Comparison of ENCODE assay signal across 12 mouse cellular contexts in genomic region chr1:193316358-193316750, GRCm38 (mm10). TPM values are rescaled to one million over a fixed set of nuclear protein-coding genes. Genes with fewer than 3 reads are reported as not detected.
DNase-seq lines count a peak whose midpoint lies in the region; ATAC-seq and TF ChIP-seq lines count a peak whose summit lies in the region.
"Had no signal": no experiment of that assay in that cellular context is flagged by ENCODE, and none has a peak within 500 bp of the region (broad histone marks: within the 10 kb centered on the region; RNA-seq: fewer than 3 reads in every experiment).

No protein-coding gene starts in this region.

- no peaks in the 10 kb centered on the region for H3K27me3 ChIP-seq in embryonic facial prominence, embryonic 15.5 days
- no peaks in the 10 kb centered on the region for H3K27me3 ChIP-seq in embryonic facial prominence, embryonic 10.5 days (replicated peaks; ENCODE audit: low read depth, poor library complexity, severe bottlenecking)
- no peaks in the 10 kb centered on the region for H3K27me3 ChIP-seq in heart, embryonic 14.5 days (ENCODE audit: control insufficient read depth, insufficient read depth, low read length)
- H3K27me3 ChIP-seq in liver, adult 2 months (ENCODE audit: control insufficient read depth, insufficient read depth, low read length): no peaks in the 10 kb centered on the region
- H3K27me3 ChIP-seq in liver, embryonic 11.5 days (replicated peaks; ENCODE audit: control insufficient read depth, insufficient read depth, low read length): no peaks in the 10 kb centered on the region
- no peaks in the 10 kb centered on the region for H3K27me3 ChIP-seq in limb, embryonic 15.5 days
- H3K27me3 ChIP-seq: embryonic facial prominence, embryonic 13.5 days; liver, embryonic 12.5 days; midbrain, embryonic 13.5 days had no signal

- no peak overlapping the region for H3K4me2 ChIP-seq in embryonic facial prominence, embryonic 15.5 days (replicated peaks)
- H3K4me2 ChIP-seq in heart, embryonic 14.5 days (ENCODE audit: low read length): no peak overlapping the region
- no peak overlapping the region for H3K4me2 ChIP-seq in liver, embryonic 11.5 days
- H3K4me2 ChIP-seq in limb, embryonic 15.5 days: no peak overlapping the region
- H3K4me2 ChIP-seq: embryonic facial prominence, embryonic 13.5 days; liver, embryonic 12.5 days; midbrain, embryonic 13.5 days had no signal

- no peak for TF ChIP-seq CTCF in liver, adult 2 months (IDR thresholded peaks at IDR 0.05; ENCODE audit: low read depth, low read length)

- ATAC-seq in embryonic facial prominence, embryonic 15.5 days (ENCODE audit: insufficient number of reproducible peaks, low FRiP score, low TSS enrichment, low read depth): no peak
- ATAC-seq in heart, embryonic 14.5 days (ENCODE audit: insufficient number of reproducible peaks, insufficient read depth, low FRiP score, low read depth): no peak; the same call in 1 of the 2 replicates
- ATAC-seq in liver, embryonic 11.5 days (replicated peaks; ENCODE audit: low FRiP score): no peak
- ATAC-seq in limb, embryonic 15.5 days (ENCODE audit: insufficient number of reproducible peaks, low FRiP score, low TSS enrichment, low read depth): 0 out of 2 replicates have a peak, but pooled peaks have one; percentile 6
- ATAC-seq: liver, embryonic 12.5 days had no signal

- no peak for DNase-seq in embryonic facial prominence, embryonic 10.5 days (ENCODE audit: low spot score)
- DNase-seq in heart, postnatal 14 days: no peak
- no peak for DNase-seq in liver, adult 2 months (ENCODE audit: extremely low read depth, low read depth, low spot score)
- no peak for DNase-seq in liver, embryonic 11.5 days (ENCODE audit: low spot score)
- DNase-seq in thymus, postnatal 0 days (ENCODE audit: low spot score): no peak

- H3K9ac ChIP-seq in embryonic facial prominence, embryonic 15.5 days: no peak overlapping the region
- H3K9ac ChIP-seq in heart, embryonic 14.5 days (ENCODE audit: low read length): peak overlapping the region; percentile 31; the same call in 1 of the 2 replicates
- H3K9ac ChIP-seq in liver, adult 2 months (ENCODE audit: low read depth, low read length): no peak overlapping the region
- H3K9ac ChIP-seq in liver, embryonic 11.5 days (ENCODE audit: low read depth, low read length): no peak overlapping the region
- H3K9ac ChIP-seq in limb, embryonic 15.5 days: no peak overlapping the region
- H3K9ac ChIP-seq: embryonic facial prominence, embryonic 13.5 days; liver, embryonic 12.5 days; midbrain, embryonic 13.5 days had no signal

- H3K27ac ChIP-seq in embryonic facial prominence, embryonic 15.5 days (replicated peaks): peak overlapping the region; percentile 65; the same call in 1 of the 2 replicates
- no peak overlapping the region for H3K27ac ChIP-seq in embryonic facial prominence, embryonic 10.5 days (replicated peaks)
- peak overlapping the region; percentile 92 to 94 for H3K27ac ChIP-seq in heart, embryonic 14.5 days (replicated peaks in 1 of 2; ENCODE audit: control insufficient read depth in 1 of 2, insufficient read depth in 1 of 2, low read depth in 2 of 2, low read length in 2 of 2)
- peak overlapping the region; percentile 37 for H3K27ac ChIP-seq in liver, adult 2 months (replicated peaks; ENCODE audit: insufficient read depth, low read depth, low read length)
- no peak overlapping the region for H3K27ac ChIP-seq in liver, embryonic 11.5 days (ENCODE audit: low read depth, low read length)
- peak overlapping the region; percentile 65; the same call in 1 of the 2 replicates for H3K27ac ChIP-seq in limb, embryonic 15.5 days
- H3K27ac ChIP-seq: embryonic facial prominence, embryonic 13.5 days; liver, embryonic 12.5 days; midbrain, embryonic 13.5 days had no signal

- H3K36me3 ChIP-seq in embryonic facial prominence, embryonic 15.5 days: no peaks in the 10 kb centered on the region
- no peaks in the 10 kb centered on the region for H3K36me3 ChIP-seq in embryonic facial prominence, embryonic 10.5 days (replicated peaks)
- no peaks in the 10 kb centered on the region for H3K36me3 ChIP-seq in heart, embryonic 14.5 days (ENCODE audit: control insufficient read depth, insufficient read depth, low read length)
- no peaks in the 10 kb centered on the region for H3K36me3 ChIP-seq in liver, adult 2 months (ENCODE audit: control insufficient read depth, insufficient read depth, low read length)
- no peaks in the 10 kb centered on the region for H3K36me3 ChIP-seq in liver, embryonic 11.5 days (ENCODE audit: control insufficient read depth, insufficient read depth, low read length)
- no peaks in the 10 kb centered on the region for H3K36me3 ChIP-seq in limb, embryonic 15.5 days
- H3K36me3 ChIP-seq: embryonic facial prominence, embryonic 13.5 days; liver, embryonic 12.5 days; midbrain, embryonic 13.5 days had no signal

- TF ChIP-seq POLR2A in liver, adult 2 months (IDR thresholded peaks at IDR 0.05; ENCODE audit: extremely low read depth, insufficient read depth, low read length): no peak

- 77% methylated on average over 9 of the region's 9 CpGs for WGBS in embryonic facial prominence, embryonic 15.5 days
- WGBS in embryonic facial prominence, embryonic 10.5 days: 85% methylated on average over 9 of the region's 9 CpGs
- WGBS in heart, embryonic 14.5 days: 17% methylated on average over 9 of the region's 9 CpGs
- 81% methylated on average over 9 of the region's 9 CpGs for WGBS in liver, adult 2 months
- 68% methylated on average over 9 of the region's 9 CpGs for WGBS in liver, embryonic 11.5 days
- 71% methylated on average over 9 of the region's 9 CpGs for WGBS in limb, embryonic 15.5 days

- intact Hi-C loops in heart, postnatal 14 days (cut with DNase I): loop anchor here (2.0 kb wide), 1 partner anchor 44 kb away; the partner anchor contains the start of gene G0s2

- 0 out of 2 replicates have a peak, but pooled peaks cover 5% of the 10 kb centered on the region for H3K4me1 ChIP-seq in embryonic facial prominence, embryonic 15.5 days
- peaks cover 8% of the 10 kb centered on the region; the same call in 1 of the 2 replicates for H3K4me1 ChIP-seq in embryonic facial prominence, embryonic 10.5 days
- peaks cover 39 to 41% of the 10 kb centered on the region in 2 experiments for H3K4me1 ChIP-seq in heart, embryonic 14.5 days (ENCODE audit: control insufficient read depth in 2 of 2, insufficient read depth in 2 of 2, low read length in 2 of 2)
- H3K4me1 ChIP-seq in liver, adult 2 months (ENCODE audit: control insufficient read depth, insufficient read depth, low read length): peaks cover 23% of the 10 kb centered on the region
- H3K4me1 ChIP-seq in liver, embryonic 11.5 days (replicated peaks; ENCODE audit: control insufficient read depth, insufficient read depth, low read length): no peaks in the 10 kb centered on the region
- H3K4me1 ChIP-seq in limb, embryonic 15.5 days: peaks cover 16% of the 10 kb centered on the region

- H3K79me2 ChIP-seq in liver, adult 2 months (ENCODE audit: control insufficient read depth, insufficient read depth, low read length): no peaks in the 10 kb centered on the region

- H3K4me3 ChIP-seq in embryonic facial prominence, embryonic 15.5 days (replicated peaks): no peak overlapping the region
- no peak overlapping the region for H3K4me3 ChIP-seq in embryonic facial prominence, embryonic 10.5 days
- H3K4me3 ChIP-seq in heart, embryonic 14.5 days (ENCODE audit: control insufficient read depth in 1 of 2, insufficient read depth in 1 of 2, low read depth in 1 of 2, low read length in 2 of 2): no peak overlapping the region
- H3K4me3 ChIP-seq in liver, adult 2 months (ENCODE audit: insufficient read depth, low read depth, low read length): no peak overlapping the region
- no peak overlapping the region for H3K4me3 ChIP-seq in liver, embryonic 11.5 days (ENCODE audit: low read depth, low read length)
- no peak overlapping the region for H3K4me3 ChIP-seq in limb, embryonic 15.5 days
- H3K4me3 ChIP-seq: embryonic facial prominence, embryonic 13.5 days; liver, embryonic 12.5 days; midbrain, embryonic 13.5 days had no signal

- no peaks in the 10 kb centered on the region for H3K9me3 ChIP-seq in embryonic facial prominence, embryonic 15.5 days (replicated peaks)
- no peaks in the 10 kb centered on the region for H3K9me3 ChIP-seq in embryonic facial prominence, embryonic 10.5 days
- H3K9me3 ChIP-seq in heart, embryonic 14.5 days (ENCODE audit: control insufficient read depth, low read length): no peaks in the 10 kb centered on the region
- no peaks in the 10 kb centered on the region for H3K9me3 ChIP-seq in liver, embryonic 11.5 days (ENCODE audit: control insufficient read depth, low read length)
- H3K9me3 ChIP-seq in limb, embryonic 15.5 days: no peaks in the 10 kb centered on the region
- H3K9me3 ChIP-seq: embryonic facial prominence, embryonic 13.5 days; liver, embryonic 12.5 days; midbrain, embryonic 13.5 days had no signal

RNA-seq across cellular contexts. Expression of gene G0s2, which starts 43.3 kb away (rescaled TPM):
- 29.5 and 30.8 TPM in 2 replicates for polyA plus RNA-seq in embryonic facial prominence, embryonic 15.5 days (2015; fragmentation: Nextera tagmentation; extraction: Ambion mirVana)
- 7.0 and 7.7 TPM in 2 replicates for polyA plus RNA-seq in embryonic facial prominence, embryonic 10.5 days (2016; fragmentation: Nextera tagmentation; extraction: Ambion mirVana)
- 103 and 111 TPM in 2 replicates for polyA plus RNA-seq in heart, embryonic 14.5 days (2014; fragmentation: Nextera tagmentation; extraction: Ambion mirVana)
- 10 to 100 TPM; 43.4 to 57.3 TPM for total RNA-seq in heart, postnatal 14 days (2021)
- total RNA-seq in liver, adult 2 months (2014; rRNA removed): 78.0 and 106 TPM in 2 replicates
- polyA plus RNA-seq in liver, adult 2 months (2012; rRNA removed): 179 and 444 TPM in 2 replicates
- polyA plus RNA-seq in liver, embryonic 11.5 days (2014; fragmentation: Nextera tagmentation; extraction: Ambion mirVana): 33.2 and 33.3 TPM in 2 replicates
- 26.5 and 43.2 TPM in 2 replicates for polyA plus RNA-seq in limb, embryonic 15.5 days (2015; fragmentation: Nextera tagmentation; extraction: Ambion mirVana)
- polyA plus RNA-seq in thymus, postnatal 0 days (2015; fragmentation: Nextera tagmentation; extraction: Ambion mirVana): 19.9 and 21.3 TPM in 2 replicates
- total RNA-seq: MEL had no signal

RNA-seq across cellular contexts. Expression of gene Hsd11b1, which starts 52.5 kb away (rescaled TPM):
- polyA plus RNA-seq in embryonic facial prominence, embryonic 15.5 days (2015; fragmentation: Nextera tagmentation; extraction: Ambion mirVana): 6.8 and 6.9 TPM in 2 replicates
- polyA plus RNA-seq in embryonic facial prominence, embryonic 10.5 days (2016; fragmentation: Nextera tagmentation; extraction: Ambion mirVana): 0.41 TPM in 1 of 2 replicates, not detected in the other
- 1.6 TPM in 2 replicates for polyA plus RNA-seq in heart, embryonic 14.5 days (2014; fragmentation: Nextera tagmentation; extraction: Ambion mirVana)
- 1 to 10 TPM; 2.2 to 2.4 TPM for total RNA-seq in heart, postnatal 14 days (2021)
- 807 and 1,077 TPM in 2 replicates for total RNA-seq in liver, adult 2 months (2014; rRNA removed)
- polyA plus RNA-seq in liver, adult 2 months (2012; rRNA removed): 826 and 1,028 TPM in 2 replicates
- 1.1 and 1.8 TPM in 2 replicates for polyA plus RNA-seq in liver, embryonic 11.5 days (2014; fragmentation: Nextera tagmentation; extraction: Ambion mirVana)
- polyA plus RNA-seq in limb, embryonic 15.5 days (2015; fragmentation: Nextera tagmentation; extraction: Ambion mirVana): 6.8 and 10.3 TPM in 2 replicates
- polyA plus RNA-seq in thymus, postnatal 0 days (2015; fragmentation: Nextera tagmentation; extraction: Ambion mirVana): 43.6 and 49.4 TPM in 2 replicates
- total RNA-seq: MEL had no signal
- polyA plus RNA-seq: midbrain, embryonic 13.5 days had no signal

RNA-seq across cellular contexts. Expression of gene Camk1g, which starts 53.7 kb away (rescaled TPM):
- 14.6 and 15.4 TPM in 2 replicates for polyA plus RNA-seq in embryonic facial prominence, embryonic 15.5 days (2015; fragmentation: Nextera tagmentation; extraction: Ambion mirVana)
- polyA plus RNA-seq in embryonic facial prominence, embryonic 10.5 days (2016; fragmentation: Nextera tagmentation; extraction: Ambion mirVana): 15.6 and 17.5 TPM in 2 replicates
- polyA plus RNA-seq in heart, embryonic 14.5 days (2014; fragmentation: Nextera tagmentation; extraction: Ambion mirVana): 9.4 and 9.9 TPM in 2 replicates
- under 1 TPM; 0.72 to 0.83 TPM for total RNA-seq in heart, postnatal 14 days (2021)
- not detected in 2 replicates for total RNA-seq in liver, adult 2 months (2014; rRNA removed)
- polyA plus RNA-seq in liver, adult 2 months (2012; rRNA removed): not detected in 2 replicates
- 3.3 TPM in 2 replicates for polyA plus RNA-seq in liver, embryonic 11.5 days (2014; fragmentation: Nextera tagmentation; extraction: Ambion mirVana)
- polyA plus RNA-seq in limb, embryonic 15.5 days (2015; fragmentation: Nextera tagmentation; extraction: Ambion mirVana): 7.4 and 7.8 TPM in 2 replicates
- 1.0 and 2.6 TPM in 2 replicates for polyA plus RNA-seq in thymus, postnatal 0 days (2015; fragmentation: Nextera tagmentation; extraction: Ambion mirVana)
- total RNA-seq: MEL had no signal

Comparison
In these comparisons a context has a peak if more than half of its experiments do, and no peak if none do; other contexts are left out.
1. H3K27ac ChIP-seq: peak in embryonic facial prominence, embryonic 15.5 days (single experiment), heart, embryonic 14.5 days (2 of 2), liver, adult 2 months (single experiment) and limb, embryonic 15.5 days (single experiment); none in embryonic facial prominence, embryonic 10.5 days (single experiment) and liver, embryonic 11.5 days (single experiment).
2. RNA of gene Hsd11b1, which starts 52.5 kb away (polyA plus RNA-seq): 826 to 1,028 TPM in liver, adult 2 months; 43.6 to 49.4 TPM in thymus, postnatal 0 days, 6.8 to 6.9 TPM in embryonic facial prominence, embryonic 15.5 days, 6.8 to 10.3 TPM in limb, embryonic 15.5 days, 1.6 TPM in heart, embryonic 14.5 days, 1.1 to 1.8 TPM in liver, embryonic 11.5 days and 0.41 TPM in embryonic facial prominence, embryonic 10.5 days; every median in the first group is over 10 times any median in the second.